Mouse (Mus musculus): ENCODE data around the gene Rpl22l1.
"Not testable (repeated sequence)": the region's sequence is repeated elsewhere in the genome, so short reads cannot be mapped to it uniquely, and the experiment has no call there.

Gene Rpl22l1

GRCm38 (mm10) chr3:28805301-28806097 lies at the start of gene Rpl22l1:
Rpl22l1 (plus strand) TSS chr3:28805436.
- peak; percentile 99 to 100 for DNase-seq

DNA sequence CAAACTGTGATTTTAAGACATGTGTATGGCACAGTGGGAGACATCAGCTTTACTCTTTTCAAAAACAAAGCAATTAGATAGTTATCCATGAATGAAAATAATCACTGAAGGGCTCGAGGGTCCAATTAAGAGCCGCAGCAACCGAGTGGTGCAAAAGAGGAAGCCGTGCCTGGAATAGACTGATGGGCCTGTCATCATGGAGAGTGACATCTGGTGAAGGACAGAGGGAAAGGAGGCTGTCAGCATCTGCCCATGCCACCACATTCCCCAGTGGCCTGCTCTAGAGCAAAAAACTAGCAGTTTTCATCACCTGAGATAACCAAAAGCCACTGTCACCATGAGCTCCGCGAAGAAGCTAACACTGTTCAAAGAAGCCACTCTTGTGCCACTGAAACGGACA lies 49.8 kb upstream of the Rpl22l1 start:
- no peak for DNase-seq

- no peak for DNase-seq
Observed at GRCm38 (mm10) chr3:28761225-28761789, 43.9 kb upstream of the Rpl22l1 start.

DNA sequence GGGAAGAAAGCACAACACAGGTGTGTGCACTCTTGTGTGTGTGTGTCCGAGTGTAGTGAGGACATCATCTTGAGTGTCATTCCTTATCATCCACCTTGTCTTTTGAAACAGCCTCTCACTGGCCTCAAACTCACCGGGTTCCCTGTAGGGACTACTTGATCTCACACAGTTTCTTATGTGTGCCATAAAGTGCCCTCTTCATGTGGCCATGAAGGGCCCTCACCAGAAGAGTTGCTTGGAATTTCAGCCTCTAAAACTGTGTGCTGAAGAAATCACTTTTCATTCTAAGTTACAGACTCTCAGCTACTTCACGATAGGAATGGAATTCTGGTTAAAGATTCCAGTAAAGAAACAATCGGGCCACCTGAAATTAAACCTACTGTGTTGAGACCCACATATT lies 38.3 kb upstream of the Rpl22l1 start:
- DNase-seq, result peak; percentile 44 to 56

DNA sequence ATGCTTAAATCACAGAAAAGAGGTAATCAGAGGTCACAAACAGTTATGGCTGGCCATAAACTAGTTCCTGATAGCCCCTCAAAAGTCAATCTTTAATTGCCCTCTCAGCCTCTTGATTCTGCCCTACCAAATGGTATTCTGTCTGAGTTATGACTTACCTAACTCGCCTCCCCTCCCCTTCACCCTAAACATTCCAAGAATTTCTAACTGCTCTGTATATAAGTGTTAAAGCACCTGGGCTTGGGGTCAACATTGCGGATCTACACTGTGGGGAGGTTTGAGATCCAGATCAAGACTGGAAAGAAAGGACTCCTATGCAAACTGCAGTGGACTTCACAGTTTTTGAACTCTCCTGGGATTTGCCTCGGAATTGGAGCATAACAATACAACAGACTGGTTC lies 37.0 kb upstream of the Rpl22l1 start:
- no peak for DNase-seq

DNA sequence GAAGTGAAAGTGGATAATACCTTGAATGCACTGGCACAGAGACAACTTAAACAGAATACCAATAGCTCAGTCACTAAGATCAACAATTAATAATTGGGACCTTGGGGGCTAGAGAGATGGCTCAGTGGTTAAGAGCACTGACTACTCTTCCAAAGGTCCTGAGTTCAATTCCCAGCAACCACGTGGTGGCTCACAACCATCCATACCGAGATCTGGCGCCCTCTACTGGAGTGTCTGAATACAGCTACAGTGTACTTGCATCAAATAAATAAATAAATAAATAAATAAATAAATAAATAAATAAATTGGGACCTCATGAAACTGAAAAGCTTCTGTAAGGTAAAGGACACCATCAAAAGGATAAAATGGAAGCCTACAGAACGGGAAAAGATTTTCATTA lies 32.3 kb upstream of the Rpl22l1 start:
- not testable (repeated sequence) for DNase-seq

DNA sequence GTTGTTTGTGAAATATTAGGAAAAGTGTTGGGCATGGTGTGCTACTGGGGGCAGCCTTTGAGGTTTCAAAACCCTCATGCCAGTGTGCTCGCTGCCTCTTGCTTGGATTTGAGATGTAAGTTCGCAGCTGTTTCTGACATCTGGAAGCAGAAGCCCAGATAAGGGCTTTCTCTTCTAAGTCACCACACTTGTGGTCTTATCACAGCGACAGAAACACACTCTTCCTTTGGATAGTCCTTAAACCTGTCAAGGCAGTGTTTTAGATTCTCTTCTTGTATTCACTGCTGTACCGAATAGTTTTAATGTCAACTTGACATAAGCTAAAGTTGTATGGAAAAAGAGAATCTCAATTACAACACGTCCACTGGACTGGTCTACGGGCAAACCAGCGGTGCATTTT lies 29.9 kb upstream of the Rpl22l1 start:
- no peak for DNase-seq

DNA sequence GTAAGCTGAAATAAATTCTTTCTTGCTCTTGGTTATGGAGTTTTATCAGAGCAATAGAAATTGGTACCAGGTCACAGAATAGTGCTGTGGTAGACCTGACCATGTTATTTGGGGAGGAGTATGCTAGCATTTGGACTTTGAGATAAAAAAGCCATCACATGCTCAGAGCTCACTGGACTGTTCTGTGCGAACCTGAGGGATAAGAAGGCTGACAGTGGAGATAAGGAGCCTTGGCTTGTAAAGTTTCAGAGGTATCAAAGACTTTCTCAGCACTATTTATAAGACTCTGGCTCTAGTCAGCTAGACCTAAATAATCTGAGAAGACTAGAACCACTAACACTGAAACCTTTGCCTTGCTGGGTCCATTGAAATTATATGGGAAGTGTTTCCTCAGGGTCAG lies 29.3 kb upstream of the Rpl22l1 start:
- DNase-seq, result no peak

DNA sequence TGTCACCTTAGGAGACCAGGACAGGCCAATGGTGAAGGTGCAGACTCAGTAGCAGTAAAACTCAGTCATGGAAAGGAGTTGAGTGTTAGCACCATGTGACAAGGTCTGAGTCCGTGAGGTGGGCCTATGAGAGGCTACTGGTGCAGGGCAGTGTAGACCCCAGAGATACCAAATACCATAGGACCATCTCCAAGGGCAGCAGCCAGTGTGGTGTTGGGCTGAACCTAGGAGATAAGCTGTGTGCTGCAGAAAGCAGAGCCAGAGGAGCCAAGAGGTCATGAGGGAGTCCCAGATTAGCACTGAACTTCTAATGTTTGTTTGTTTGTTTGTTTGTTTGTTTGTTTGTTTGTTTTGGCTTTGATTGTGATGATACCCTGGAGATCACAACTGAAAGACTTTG lies 28.7 kb upstream of the Rpl22l1 start:
- DNase-seq, result no peak

GRCm38 (mm10) chr3:28780511-28780910 lies 24.7 kb upstream of the Rpl22l1 start:
- DNase-seq, result no peak

GRCm38 (mm10) chr3:28780994-28781393 lies 24.2 kb upstream of the Rpl22l1 start, which contains the start of gene Eif5a2:
Eif5a2 (plus strand) TSS chr3:28781276.
- DNase-seq, result peak; percentile 92 to 94

- DNase-seq, result no peak
Observed at GRCm38 (mm10) chr3:28781422-28781821, 23.8 kb upstream of the Rpl22l1 start.

DNA sequence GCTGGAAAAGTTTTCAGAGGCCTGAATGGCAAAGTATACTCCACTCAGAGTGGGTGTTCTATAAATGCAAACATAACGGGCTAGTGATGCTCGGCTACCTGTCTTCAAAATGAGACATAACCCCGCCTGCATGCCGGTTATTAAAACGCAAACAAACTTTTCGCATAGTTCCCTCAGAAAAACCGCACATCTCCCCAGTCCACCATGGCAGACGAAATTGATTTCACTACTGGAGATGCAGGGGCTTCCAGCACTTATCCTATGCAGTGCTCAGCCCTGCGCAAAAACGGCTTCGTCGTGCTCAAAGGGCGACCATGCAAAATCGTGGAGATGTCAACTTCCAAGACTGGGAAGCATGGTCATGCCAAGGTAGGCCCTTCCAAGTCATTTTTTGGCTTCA lies 23.4 kb upstream of the Rpl22l1 start:
- no peak for DNase-seq

- no peak for DNase-seq
Observed at GRCm38 (mm10) chr3:28784176-28784575, 21.1 kb upstream of the Rpl22l1 start.

DNA sequence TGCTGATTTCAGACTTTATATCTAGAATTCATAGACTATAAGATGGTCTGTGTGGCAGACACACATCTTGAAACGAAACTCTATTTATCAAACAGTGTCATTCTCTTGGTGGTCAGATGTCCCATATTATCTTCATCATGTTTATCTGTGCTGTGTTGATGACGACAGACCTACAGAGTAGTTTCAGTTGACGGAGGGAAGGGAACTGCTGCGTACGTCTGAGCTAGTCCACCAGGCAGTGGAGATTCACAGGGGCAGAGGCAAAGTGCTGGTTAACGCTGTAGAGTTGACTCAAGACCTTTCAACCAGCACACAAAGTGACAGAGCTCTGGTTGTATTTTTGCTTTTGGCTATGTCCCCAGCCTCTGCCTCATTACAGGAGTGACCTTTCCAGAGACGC lies 10.4 kb upstream of the Rpl22l1 start:
- no peak for DNase-seq

- DNase-seq, result no peak
Observed at GRCm38 (mm10) chr3:28808039-28808643, 2.9 kb downstream of the Rpl22l1 start.

DNA sequence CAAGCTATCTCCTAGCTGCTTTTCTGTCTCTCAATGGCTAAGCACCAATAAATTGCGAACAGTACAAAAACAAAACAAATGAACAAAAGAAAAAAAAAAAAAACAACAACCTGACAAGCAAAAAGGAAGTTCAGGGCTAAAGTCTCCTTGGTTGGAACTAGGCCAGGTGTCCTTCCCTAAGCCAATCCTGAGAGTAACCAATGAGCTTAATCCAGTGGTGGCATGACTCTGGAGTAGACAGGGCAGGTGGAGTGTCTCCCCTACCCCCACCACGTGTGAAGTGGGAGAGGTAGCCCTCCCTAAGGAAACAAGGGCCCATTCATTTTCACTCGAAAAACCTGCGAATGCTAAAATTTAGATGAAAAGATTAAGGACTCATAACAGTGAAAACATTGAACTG lies 6.2 kb downstream of the Rpl22l1 start:
- DNase-seq, result no peak

- DNase-seq, result no peak
Observed at GRCm38 (mm10) chr3:28814361-28814760, 9.1 kb downstream of the Rpl22l1 start.

- DNase-seq, result no peak
Observed at GRCm38 (mm10) chr3:28816010-28816540, 10.8 kb downstream of the Rpl22l1 start.

GRCm38 (mm10) chr3:28826272-28826671 lies 21.0 kb downstream of the Rpl22l1 start:
- no peak for DNase-seq

GRCm38 (mm10) chr3:28827605-28828004 lies 22.4 kb downstream of the Rpl22l1 start:
- no peak for DNase-seq

- DNase-seq, result no peak
Observed at GRCm38 (mm10) chr3:28829454-28829853, 24.2 kb downstream of the Rpl22l1 start.

GRCm38 (mm10) chr3:28836796-28837371 lies 31.6 kb downstream of the Rpl22l1 start:
- DNase-seq, result no peak

Measured in lung, adult 18-20 months (tissue).